Mouse (Mus musculus): ENCODE data around the gene Mrpl53. TPM values are rescaled to one million over a fixed set of nuclear protein-coding genes. Genes with fewer than 3 reads are reported as not detected.

Mrpl53 gene
- polyA plus RNA-seq, 1 experiment = 29.5 TPM

DNA sequence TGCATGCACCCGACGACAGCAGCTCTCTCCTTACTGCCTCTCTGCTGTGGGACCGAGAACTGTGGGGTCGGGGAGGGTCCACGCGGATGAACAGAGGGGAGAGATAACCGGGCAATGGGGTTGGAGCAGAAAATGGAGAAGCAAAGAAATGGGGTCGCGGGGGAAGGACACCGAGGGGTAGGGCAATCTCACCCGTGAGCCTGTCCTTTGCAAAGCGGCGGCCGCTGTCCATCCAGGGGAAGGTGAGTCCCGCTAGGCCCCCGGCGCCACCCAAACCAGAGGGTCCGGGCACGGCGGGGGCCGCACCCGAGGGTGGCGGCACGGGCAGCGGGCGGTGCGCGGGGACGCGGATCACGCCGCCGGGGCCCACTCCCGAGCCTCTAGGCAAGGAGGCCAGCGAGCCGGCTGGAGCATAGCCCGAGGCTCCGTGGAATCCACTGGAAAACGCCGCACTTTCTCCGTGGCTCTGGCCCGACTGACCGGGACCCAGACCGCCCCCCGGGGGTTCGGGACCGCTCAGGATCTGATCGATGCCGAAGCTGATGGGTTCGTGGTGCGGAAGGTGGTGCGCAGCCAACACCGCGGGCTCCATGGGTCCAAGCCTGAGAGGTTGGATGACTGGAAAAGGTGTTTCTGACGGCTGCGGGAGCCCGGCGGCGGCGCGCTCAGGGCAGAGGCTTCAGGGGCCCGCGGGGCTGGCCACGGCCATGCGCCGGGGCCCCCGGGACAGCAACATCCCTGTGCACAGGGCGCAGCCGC is 39.2 kb upstream of the Mrpl53 start:
- H3K4me3 ChIP-seq (ENCODE audit: low read depth, low read length) = peak overlapping the region; percentile 65
- no peak overlapping the region for H3K27ac ChIP-seq (ENCODE audit: insufficient read depth, low read length)

DNA sequence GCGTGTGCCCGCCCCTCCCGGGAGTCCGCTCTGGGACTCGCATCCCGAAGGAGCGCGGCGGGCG is 38.8 kb upstream of the Mrpl53 start, which contains the start of gene Tlx2:
Tlx2 (minus strand) TSS at position 47 of the 64 bp plus-strand sequence.
- peak within 1 kb of the TSS; percentile 71 for H3K9ac ChIP-seq (ENCODE audit: low read depth, poor library complexity, severe bottlenecking)
- H3K27ac ChIP-seq (ENCODE audit: insufficient read depth, low read length) = no peak within 1 kb of the TSS
- H3K4me1 ChIP-seq (ENCODE audit: control insufficient read depth, insufficient read depth, low read length) = no peaks in the 10 kb centered on the region
- H3K4me3 ChIP-seq (ENCODE audit: low read depth, low read length) = peak within 1 kb of the TSS; percentile 65
- no peaks in the 10 kb centered on the region for H3K9me3 ChIP-seq (replicated peaks; ENCODE audit: control insufficient read depth, insufficient read depth, low read length, poor library complexity, severe bottlenecking)
- TF ChIP-seq CTCF (IDR thresholded peaks at IDR 0.05; ENCODE audit: low read depth, low read length) = no peak
- no peaks in the 10 kb centered on the region for H3K36me3 ChIP-seq (ENCODE audit: control insufficient read depth, insufficient read depth, low read length, poor library complexity, severe bottlenecking)
- H3K27me3 ChIP-seq (ENCODE audit: control insufficient read depth, insufficient read depth, low read length, poor library complexity, severe bottlenecking) = peaks cover 35% of the 10 kb centered on the region

More for the DNA sequence above, 39.2 kb upstream of the Mrpl53 start:
- Histone ChIP-seq H3K27me3 (ENCODE audit: control insufficient read depth, insufficient read depth, low read length, poor library complexity, severe bottlenecking) (peaks cover 35% of the 10 kb centered on the region), H3K9me3 (replicated peaks; ENCODE audit: control insufficient read depth, insufficient read depth, low read length, poor library complexity, severe bottlenecking) (no peaks in the 10 kb centered on the region), H3K4me1 (ENCODE audit: control insufficient read depth, insufficient read depth, low read length) (no peaks in the 10 kb centered on the region), H3K9ac (ENCODE audit: low read depth, poor library complexity, severe bottlenecking) (peak overlapping the region; percentile 71), H3K36me3 (ENCODE audit: control insufficient read depth, insufficient read depth, low read length, poor library complexity, severe bottlenecking) (no peaks in the 10 kb centered on the region)
- TF ChIP-seq CTCF (IDR thresholded peaks at IDR 0.05; ENCODE audit: low read depth, low read length) = no peak

DNA sequence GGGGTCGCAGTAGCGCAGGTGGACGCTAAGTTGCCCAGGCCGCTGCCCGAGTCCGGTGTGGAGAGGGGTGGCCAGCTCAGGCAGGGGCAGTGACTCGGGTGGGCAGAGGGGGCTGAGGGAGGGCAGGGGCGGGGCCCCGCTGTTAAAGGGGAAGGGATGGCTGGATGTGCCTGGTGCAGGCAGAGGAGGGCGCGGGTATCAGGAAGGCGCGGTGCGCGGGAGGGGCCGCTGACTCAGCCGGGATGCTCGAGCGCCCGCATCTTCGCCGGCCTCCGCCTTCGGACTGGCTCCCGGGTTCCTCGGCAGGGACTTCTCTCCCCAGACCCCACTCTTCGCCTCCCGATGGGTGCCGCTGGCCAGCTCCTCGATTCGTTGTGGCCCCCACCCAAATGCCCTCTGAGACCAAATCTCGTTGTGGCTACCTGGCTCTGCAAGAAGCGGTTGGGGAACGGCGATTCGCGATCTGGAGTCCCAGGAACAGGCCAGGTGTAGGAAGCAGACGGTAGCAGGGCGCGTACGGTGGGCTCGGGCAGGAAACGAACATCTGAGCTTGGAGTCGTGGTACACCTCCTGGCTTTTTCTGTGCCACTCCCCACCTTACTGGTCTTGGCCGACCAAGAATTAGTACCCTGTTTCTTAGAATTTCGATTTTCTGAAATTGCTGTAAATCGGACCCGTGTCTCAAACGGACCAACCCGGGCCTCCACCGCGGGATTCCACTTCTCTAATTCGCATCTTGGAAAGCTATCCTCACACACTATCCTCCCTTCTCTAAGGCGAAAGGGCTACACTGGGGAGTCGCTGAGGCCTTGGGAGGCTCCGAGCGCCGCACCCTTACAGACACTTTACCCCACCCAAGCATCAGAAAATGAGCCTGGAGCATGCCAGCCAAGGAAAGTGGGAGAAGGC is 38.3 kb upstream of the Mrpl53 start:
- Histone ChIP-seq H3K36me3 (ENCODE audit: control insufficient read depth, insufficient read depth, low read length, poor library complexity, severe bottlenecking) (no peaks in the 10 kb centered on the region), H3K27me3 (ENCODE audit: control insufficient read depth, insufficient read depth, low read length, poor library complexity, severe bottlenecking) (peaks cover 35% of the 10 kb centered on the region), H3K9ac (ENCODE audit: low read depth, poor library complexity, severe bottlenecking) (peak overlapping the region; percentile 71), H3K27ac (ENCODE audit: insufficient read depth, low read length) (no peak overlapping the region), H3K4me3 (ENCODE audit: low read depth, low read length) (peak overlapping the region; percentile 30), H3K9me3 (replicated peaks; ENCODE audit: control insufficient read depth, insufficient read depth, low read length, poor library complexity, severe bottlenecking) (no peaks in the 10 kb centered on the region), H3K4me1 (ENCODE audit: control insufficient read depth, insufficient read depth, low read length) (no peaks in the 10 kb centered on the region)
- TF ChIP-seq POLR2A (IDR thresholded peaks at IDR 0.05; ENCODE audit: insufficient read depth, low read length) = no peak
- no peak for TF ChIP-seq EP300 (IDR thresholded peaks at IDR 0.05; ENCODE audit: insufficient read depth, low read depth, low read length)
- no peak for TF ChIP-seq CTCF (IDR thresholded peaks at IDR 0.05; ENCODE audit: low read depth, low read length)

GRCm38 (mm10) chr6:83071220-83071619 is 37.6 kb upstream of the Mrpl53 start:
- H3K4me3 ChIP-seq (ENCODE audit: low read depth, low read length) = peak overlapping the region; percentile 30; the same call in 1 of the 2 replicates
- H3K9ac ChIP-seq (ENCODE audit: low read depth, poor library complexity, severe bottlenecking) = no peak overlapping the region
- H3K27me3 ChIP-seq (ENCODE audit: control insufficient read depth, insufficient read depth, low read length, poor library complexity, severe bottlenecking) = peaks cover 35% of the 10 kb centered on the region
- no peak for TF ChIP-seq CTCF (IDR thresholded peaks at IDR 0.05; ENCODE audit: low read depth, low read length)
- TF ChIP-seq EP300 (IDR thresholded peaks at IDR 0.05; ENCODE audit: insufficient read depth, low read depth, low read length) = no peak
- H3K36me3 ChIP-seq (ENCODE audit: control insufficient read depth, insufficient read depth, low read length, poor library complexity, severe bottlenecking) = no peaks in the 10 kb centered on the region
- no peak overlapping the region for H3K27ac ChIP-seq (ENCODE audit: insufficient read depth, low read length)
- H3K9me3 ChIP-seq (replicated peaks; ENCODE audit: control insufficient read depth, insufficient read depth, low read length, poor library complexity, severe bottlenecking) = no peaks in the 10 kb centered on the region
- H3K4me1 ChIP-seq (ENCODE audit: control insufficient read depth, insufficient read depth, low read length) = no peaks in the 10 kb centered on the region

GRCm38 (mm10) chr6:83074979-83075378 is 33.9 kb upstream of the Mrpl53 start:
- TF ChIP-seq POLR2A (IDR thresholded peaks at IDR 0.05; ENCODE audit: insufficient read depth, low read length) = no peak
- no peak for TF ChIP-seq EP300 (IDR thresholded peaks at IDR 0.05; ENCODE audit: insufficient read depth, low read depth, low read length)
- TF ChIP-seq CTCF (IDR thresholded peaks at IDR 0.05; ENCODE audit: low read depth, low read length) = no peak
- no peaks in the 10 kb centered on the region for H3K36me3 ChIP-seq (ENCODE audit: control insufficient read depth, insufficient read depth, low read length, poor library complexity, severe bottlenecking)
- H3K4me3 ChIP-seq (ENCODE audit: low read depth, low read length) = no peak overlapping the region
- H3K9ac ChIP-seq (ENCODE audit: low read depth, poor library complexity, severe bottlenecking) = no peak overlapping the region
- no peaks in the 10 kb centered on the region for H3K4me1 ChIP-seq (ENCODE audit: control insufficient read depth, insufficient read depth, low read length)
- peaks cover 11% of the 10 kb centered on the region for H3K27me3 ChIP-seq (ENCODE audit: control insufficient read depth, insufficient read depth, low read length, poor library complexity, severe bottlenecking)
- H3K9me3 ChIP-seq (replicated peaks; ENCODE audit: control insufficient read depth, insufficient read depth, low read length, poor library complexity, severe bottlenecking) = no peaks in the 10 kb centered on the region
- no peak overlapping the region for H3K27ac ChIP-seq (ENCODE audit: insufficient read depth, low read length)

GRCm38 (mm10) chr6:83077630-83078323 is 31.1 kb upstream of the Mrpl53 start, which contains the start of gene Pcgf1:
Pcgf1 (plus strand) TSS chr6:83077869.
- TF ChIP-seq CTCF (IDR thresholded peaks at IDR 0.05; ENCODE audit: low read depth, low read length) (no peak), POLR2A (IDR thresholded peaks at IDR 0.05; ENCODE audit: insufficient read depth, low read length) (no peak), EP300 (IDR thresholded peaks at IDR 0.05; ENCODE audit: insufficient read depth, low read depth, low read length) (no peak)
- Histone ChIP-seq H3K9me3 (replicated peaks; ENCODE audit: control insufficient read depth, insufficient read depth, low read length, poor library complexity, severe bottlenecking) (no peaks in the 10 kb centered on the region), H3K36me3 (ENCODE audit: control insufficient read depth, insufficient read depth, low read length, poor library complexity, severe bottlenecking) (peaks cover 3% of the 10 kb centered on the region; the same call in 1 of the 2 replicates), H3K4me3 (ENCODE audit: low read depth, low read length) (peak within 1 kb of the TSS; percentile 89), H3K4me1 (ENCODE audit: control insufficient read depth, insufficient read depth, low read length) (no peaks in the 10 kb centered on the region), H3K27me3 (ENCODE audit: control insufficient read depth, insufficient read depth, low read length, poor library complexity, severe bottlenecking) (no peaks in the 10 kb centered on the region), H3K9ac (ENCODE audit: low read depth, poor library complexity, severe bottlenecking) (peak within 1 kb of the TSS; percentile 63), H3K27ac (ENCODE audit: insufficient read depth, low read length) (no peak within 1 kb of the TSS)
